Mouse (Mus musculus) lung, embryonic 16.5 days (tissue): ENCODE data around the gene Fam189b. TPM values are rescaled to one million over a fixed set of nuclear protein-coding genes. Genes with fewer than 3 reads are reported as not detected.
A peak's percentile ranks its signal among the peaks of the same experiment; 100 is the strongest.

Experiments
- ATAC-seq: fragments of 200-750 bp; cut with Nextera tagmentation; 2 replicates; pipeline ENCODE4 v1.8.0; 2017; ENCODE audit warnings: low read depth, mild to moderate bottlenecking, moderate library complexity
- H3K27ac ChIP-seq: fragments of 300-500 bp; sonication (generic); 2 replicates; pipeline ENCODE4 v1.5.1; 2014; ENCODE audit warnings: mild to moderate bottlenecking, control low read depth, low read length
- H3K27me3 ChIP-seq: fragments of 300-500 bp; sonication (generic); 2 replicates; pipeline ENCODE4 v1.6.1; 2014; ENCODE audit warnings: low read depth, low read length, mixed read lengths; ENCODE audit not compliant: control insufficient read depth, insufficient read depth
- H3K36me3 ChIP-seq: fragments of 300-500 bp; sonication (generic); 2 replicates; pipeline ENCODE4 v1.6.1; 2014; ENCODE audit warnings: low read length; ENCODE audit not compliant: control insufficient read depth, insufficient read depth
- H3K4me1 ChIP-seq: fragments of 300-500 bp; sonication (generic); replicated peaks from 2 replicates; pipeline ENCODE4 v1.6.1; 2014; ENCODE audit warnings: low read length, mixed read lengths; ENCODE audit not compliant: control insufficient read depth, insufficient read depth
- H3K4me2 ChIP-seq: fragments of 300-500 bp; sonication (generic); 2 replicates; pipeline ENCODE4 v1.6.1; 2014; ENCODE audit warnings: low read depth, low read length, control low read depth
- H3K4me3 ChIP-seq: fragments of 300-500 bp; sonication (generic); 2 replicates; pipeline ENCODE4 v1.5.1; 2014; ENCODE audit warnings: mild to moderate bottlenecking, low read length, control low read depth
- H3K9ac ChIP-seq: fragments of 300-500 bp; sonication (generic); 2 replicates; pipeline ENCODE4 v1.6.1; 2014; ENCODE audit warnings: low read length, control low read depth
- H3K9me3 ChIP-seq: fragments of 300-500 bp; sonication (generic); 2 replicates; pipeline ENCODE4 v1.6.1; 2016; ENCODE audit warnings: low read length; ENCODE audit not compliant: control insufficient read depth
- WGBS: fragments of 180-500 bp; shearing (Covaris S2); extraction: QIAGEN DNeasy Blood & Tissue Kit; methylation state at CpG from one replicate; pipeline ENCODE4 v1.1.7; 2014; 5-methylcytosine and 5-hydroxymethylcytosine counted together
- polyA plus RNA-seq: library from polyadenylated mRNA; unstranded; fragments of >200 nt; fragmentation: Nextera tagmentation; extraction: Ambion mirVana; gene quantifications from 2 replicates; pipeline ENCODE4 v1.2.1, GENCODE M21; 2015

The Fam189b gene
- polyA plus RNA-seq, 1 experiment from 2014 or later, result 19.4 TPM

DNA sequence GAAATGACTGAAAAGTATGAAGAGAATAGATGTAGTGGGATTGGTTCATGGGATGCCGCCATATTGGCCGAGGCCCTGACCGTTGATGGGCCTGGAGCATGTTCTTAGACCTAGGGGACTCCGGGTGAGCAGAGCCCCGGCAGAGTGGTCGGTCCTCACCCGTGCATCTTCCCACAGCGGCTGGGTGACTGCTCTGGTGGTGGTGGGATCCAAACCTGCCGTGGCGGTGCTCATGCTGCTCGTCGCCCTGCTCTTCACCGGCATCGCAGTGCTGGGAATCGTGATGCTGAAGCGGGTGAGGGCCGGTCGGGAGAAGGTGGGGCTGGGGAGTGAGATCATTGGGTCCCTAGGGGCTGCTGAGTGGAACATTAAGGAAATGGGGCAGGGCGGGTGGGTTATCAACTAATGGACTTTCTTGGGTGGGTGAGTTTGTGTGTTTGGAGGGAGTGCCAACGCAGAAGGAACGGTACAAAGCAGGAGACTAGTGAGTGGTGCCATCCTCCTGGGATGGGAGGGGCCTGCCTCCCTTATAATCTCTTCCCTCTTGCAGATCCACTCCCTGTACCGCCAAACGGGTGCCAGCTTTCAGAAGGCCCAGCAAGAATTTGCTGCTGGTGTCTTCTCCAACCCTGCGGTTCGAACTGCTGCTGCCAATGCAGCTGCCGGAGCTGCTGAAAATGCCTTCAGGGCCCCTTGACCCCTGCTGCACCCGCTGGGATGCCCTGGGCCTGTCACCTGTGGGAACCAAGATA, 1.0 kb upstream of the Fam189b start:
- no peak overlapping the region for H3K4me2 ChIP-seq
- no peak overlapping the region for H3K4me3 ChIP-seq
- peaks cover 22% of the 10 kb centered on the region for H3K36me3 ChIP-seq
- H3K9ac ChIP-seq, result no peak overlapping the region
- no peaks in the 10 kb centered on the region for H3K9me3 ChIP-seq
- WGBS, result 86% methylated on average over 27 of the region's 27 CpGs
- no peak overlapping the region for H3K27ac ChIP-seq
- H3K27me3 ChIP-seq, result no peaks in the 10 kb centered on the region
- ATAC-seq, result no peak
- H3K4me1 ChIP-seq, result peaks cover 16% of the 10 kb centered on the region

DNA sequence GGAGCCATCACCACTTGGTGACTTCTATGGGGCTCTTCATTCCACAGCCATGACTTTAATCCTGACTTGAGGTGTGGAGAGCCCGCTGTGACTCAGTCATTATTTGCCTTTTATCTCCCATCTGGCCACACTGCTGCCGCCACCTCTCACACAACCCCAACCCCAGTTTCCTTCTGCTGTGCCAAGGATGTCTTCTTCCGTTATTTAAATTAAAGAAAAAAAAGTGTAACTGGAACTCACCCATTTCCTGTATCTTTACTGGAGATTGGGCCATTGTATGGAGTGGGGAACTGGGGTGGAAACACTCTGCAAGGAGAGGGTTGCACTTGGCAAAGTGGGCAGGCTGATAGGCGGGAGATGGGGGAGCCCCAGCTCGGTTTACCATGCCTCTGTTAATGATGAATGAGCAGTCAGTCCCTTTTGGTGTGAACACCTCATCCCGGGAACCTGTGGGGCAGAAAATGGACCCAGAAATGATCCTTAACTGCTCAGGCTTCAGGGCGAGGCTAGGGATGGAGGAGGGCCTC, 349 bp upstream of the Fam189b start:
- peaks cover 22% of the 10 kb centered on the region for H3K36me3 ChIP-seq
- peak overlapping the region; percentile 92 for H3K4me2 ChIP-seq
- ATAC-seq, result no peak; the same call in 1 of the 2 replicates
- H3K9me3 ChIP-seq, result no peaks in the 10 kb centered on the region
- 34% methylated on average over 7 of the region's 7 CpGs for WGBS
- H3K9ac ChIP-seq, result no peak overlapping the region; the same call in 1 of the 2 replicates
- H3K4me1 ChIP-seq, result peaks cover 16% of the 10 kb centered on the region
- no peak overlapping the region for H3K27ac ChIP-seq
- H3K4me3 ChIP-seq, result peak overlapping the region; percentile 69
- H3K27me3 ChIP-seq, result no peaks in the 10 kb centered on the region

DNA sequence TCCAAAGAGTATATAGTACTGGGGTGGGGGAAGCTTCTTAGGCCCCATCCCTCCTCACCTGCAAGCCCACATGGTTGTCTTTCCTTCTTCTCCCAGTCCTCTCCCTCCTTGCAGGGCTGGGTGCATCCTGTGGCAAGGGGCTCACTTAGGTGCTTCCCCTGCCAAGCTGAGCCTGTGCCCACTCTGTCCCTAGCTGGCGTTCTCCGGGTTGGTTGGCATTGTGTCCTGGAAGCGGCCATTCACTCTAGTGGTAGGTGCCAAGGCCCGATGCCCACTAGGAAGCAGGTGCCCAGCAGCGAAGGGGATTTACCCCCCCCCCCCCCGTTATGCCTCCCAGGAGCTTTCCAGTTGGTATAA, 994 bp downstream of the Fam189b start:
- Histone ChIP-seq H3K36me3 (peaks cover 22% of the 10 kb centered on the region), H3K4me2 (peak overlapping the region; percentile 92), H3K9me3 (no peaks in the 10 kb centered on the region), H3K27ac (no peak overlapping the region), H3K4me3 (peak overlapping the region; percentile 69), H3K27me3 (no peaks in the 10 kb centered on the region), H3K4me1 (peaks cover 8% of the 10 kb centered on the region), H3K9ac (peak overlapping the region; percentile 80)
- no peak for ATAC-seq
- 82% methylated on average over 5 of the region's 6 CpGs for WGBS

- Histone ChIP-seq H3K9ac (no peak overlapping the region), H3K4me2 (no peak overlapping the region)
- ATAC-seq, result no peak
Measured at GRCm38 (mm10) chr3:89187197-89187596, 4.3 kb downstream of the Fam189b start.

GRCm38 (mm10) chr3:89187690-89188477, 4.9 kb downstream of the Fam189b start:
- H3K36me3 ChIP-seq, result no peaks in the 10 kb centered on the region
- no peak overlapping the region for H3K9ac ChIP-seq
- WGBS, result 81% methylated on average over 18 of the region's 18 CpGs
- H3K4me2 ChIP-seq, result no peak overlapping the region
- ATAC-seq, result no peak
- no peaks in the 10 kb centered on the region for H3K27me3 ChIP-seq
- no peaks in the 10 kb centered on the region for H3K9me3 ChIP-seq
- H3K4me1 ChIP-seq, result peaks cover 8% of the 10 kb centered on the region
- no peak overlapping the region for H3K27ac ChIP-seq
- no peak overlapping the region for H3K4me3 ChIP-seq

More at GRCm38 (mm10) chr3:89187197-89187596, 4.3 kb downstream of the Fam189b start:
- WGBS, result 51% methylated on average over 22 of the region's 23 CpGs
- no peak overlapping the region for H3K4me3 ChIP-seq
- H3K9me3 ChIP-seq, result no peaks in the 10 kb centered on the region
- H3K4me1 ChIP-seq, result peaks cover 8% of the 10 kb centered on the region
- no peaks in the 10 kb centered on the region for H3K27me3 ChIP-seq
- no peak overlapping the region for H3K27ac ChIP-seq
- H3K36me3 ChIP-seq, result no peaks in the 10 kb centered on the region

DNA sequence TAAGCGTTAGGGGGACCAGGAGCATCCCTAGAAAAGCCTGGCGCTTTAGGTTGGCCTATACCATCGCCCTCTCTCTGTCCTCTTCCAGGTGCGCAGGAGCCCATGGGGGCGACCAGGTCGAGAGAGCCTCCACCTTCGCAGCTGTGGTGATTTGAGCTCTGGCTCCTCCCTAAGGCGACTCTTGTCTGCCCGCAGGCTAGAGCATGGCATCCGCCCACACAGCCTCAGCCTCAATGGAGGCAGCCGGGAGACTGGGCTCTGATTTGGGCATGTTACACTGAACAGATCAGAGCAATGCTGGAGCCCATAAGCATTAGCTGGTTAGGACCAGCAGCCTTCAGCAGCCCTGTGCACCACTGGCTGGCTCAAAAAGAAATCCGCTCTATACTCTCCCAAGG, 5.5 kb downstream of the Fam189b start:
- Histone ChIP-seq H3K4me3 (no peak overlapping the region), H3K27ac (no peak overlapping the region), H3K27me3 (no peaks in the 10 kb centered on the region), H3K36me3 (no peaks in the 10 kb centered on the region), H3K9me3 (no peaks in the 10 kb centered on the region), H3K4me1 (peaks cover 8% of the 10 kb centered on the region), H3K4me2 (no peak overlapping the region), H3K9ac (no peak overlapping the region)
- ATAC-seq, result no peak
- 77% methylated on average over 12 of the region's 12 CpGs for WGBS

DNA sequence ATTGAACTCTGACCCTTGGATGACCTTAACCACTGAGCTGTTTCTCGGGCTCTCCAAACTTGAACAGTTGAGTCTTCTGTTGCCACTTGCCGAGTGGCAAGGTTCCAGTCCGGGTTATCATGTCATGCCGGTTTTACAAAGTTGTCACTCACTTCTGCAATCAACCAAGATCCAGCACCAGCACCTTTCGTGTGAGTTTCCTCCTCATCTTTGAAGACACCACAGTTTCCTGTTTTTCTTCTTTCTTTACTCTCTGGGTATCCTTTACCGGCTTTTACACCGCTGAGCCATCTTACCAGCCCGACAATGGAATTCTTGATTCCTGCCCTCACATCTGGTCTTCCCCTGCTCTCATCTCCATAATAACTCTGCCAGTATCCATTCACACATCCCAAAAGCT, 7.5 kb downstream of the Fam189b start:
- H3K27me3 ChIP-seq, result no peaks in the 10 kb centered on the region
- H3K9me3 ChIP-seq, result no peaks in the 10 kb centered on the region
- no peak overlapping the region for H3K27ac ChIP-seq
- WGBS, result 79% methylated on average over 8 of the region's 8 CpGs
- no peaks in the 10 kb centered on the region for H3K36me3 ChIP-seq
- H3K4me2 ChIP-seq, result no peak overlapping the region
- H3K9ac ChIP-seq, result no peak overlapping the region
- peaks cover under 1% of the 10 kb centered on the region for H3K4me1 ChIP-seq
- H3K4me3 ChIP-seq, result no peak overlapping the region
- no peak for ATAC-seq

- H3K4me3 ChIP-seq, result no peak overlapping the region
- no peak for ATAC-seq
- no peaks in the 10 kb centered on the region for H3K9me3 ChIP-seq
- 40% methylated on average over 1 of the region's 1 CpGs for WGBS
- H3K9ac ChIP-seq, result no peak overlapping the region
- H3K4me2 ChIP-seq, result no peak overlapping the region
- H3K36me3 ChIP-seq, result no peaks in the 10 kb centered on the region
- H3K27ac ChIP-seq, result no peak overlapping the region
- peaks cover 7% of the 10 kb centered on the region for H3K4me1 ChIP-seq
- no peaks in the 10 kb centered on the region for H3K27me3 ChIP-seq
Measured at GRCm38 (mm10) chr3:89193351-89193750, 10.4 kb downstream of the Fam189b start.

GRCm38 (mm10) chr3:89193853-89194252, 10.9 kb downstream of the Fam189b start:
- H3K4me3 ChIP-seq, result no peak overlapping the region
- ATAC-seq, result no peak
- WGBS, result 86% methylated on average over 2 of the region's 2 CpGs
- no peaks in the 10 kb centered on the region for H3K9me3 ChIP-seq
- peaks cover 7% of the 10 kb centered on the region for H3K4me1 ChIP-seq
- H3K36me3 ChIP-seq, result no peaks in the 10 kb centered on the region
- no peak overlapping the region for H3K4me2 ChIP-seq
- no peak overlapping the region for H3K27ac ChIP-seq
- H3K27me3 ChIP-seq, result no peaks in the 10 kb centered on the region
- no peak overlapping the region for H3K9ac ChIP-seq
